Mouse (Mus musculus) monocyte, adult 5-6 weeks (primary cell): ENCODE measurements around the gene Gm6525. TPM values are rescaled to one million over a fixed set of nuclear protein-coding genes. Genes with fewer than 3 reads are reported as not detected.

Experiments
- ATAC-seq: fragments of 153-309, 156-312 bp; replicated peaks from 2 replicates; pipeline ENCODE4 v1.8.0; 2017; ENCODE audit warnings: mild to moderate bottlenecking; ENCODE audit not compliant: low TSS enrichment, insufficient number of reproducible peaks, severe bottlenecking, poor library complexity, low FRiP score
- total RNA-seq: library from RNA; stranded (forward); fragments of 200-1000, 200-491, 200-594 nt; gene quantifications from 3 replicates; pipeline ENCODE4 v1.2.3, GENCODE M21; 2017

The Gm6525 gene
- total RNA-seq, 1 experiment from 2014 or later = not detected

DNA sequence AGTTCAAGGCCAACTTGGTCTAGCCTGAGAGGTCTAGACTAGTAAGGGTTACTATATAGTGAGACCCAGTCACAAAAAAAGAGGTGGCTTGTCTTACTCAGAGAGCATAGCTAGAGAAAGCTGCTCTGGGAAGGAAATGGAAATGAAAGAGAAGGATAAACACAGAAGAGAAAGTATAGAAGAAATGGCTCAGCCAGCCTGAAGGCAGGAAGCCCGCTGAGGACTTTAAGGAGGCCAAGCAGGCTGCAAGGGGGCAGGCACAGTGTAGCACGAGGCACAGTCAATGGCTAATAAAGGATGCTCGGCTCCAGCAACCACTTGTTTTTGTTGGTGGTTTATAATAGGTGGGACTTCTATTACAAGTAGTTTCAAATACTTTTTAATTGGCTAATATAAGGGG lies 32.2 kb downstream of the Gm6525 start:
- no peak for ATAC-seq

DNA sequence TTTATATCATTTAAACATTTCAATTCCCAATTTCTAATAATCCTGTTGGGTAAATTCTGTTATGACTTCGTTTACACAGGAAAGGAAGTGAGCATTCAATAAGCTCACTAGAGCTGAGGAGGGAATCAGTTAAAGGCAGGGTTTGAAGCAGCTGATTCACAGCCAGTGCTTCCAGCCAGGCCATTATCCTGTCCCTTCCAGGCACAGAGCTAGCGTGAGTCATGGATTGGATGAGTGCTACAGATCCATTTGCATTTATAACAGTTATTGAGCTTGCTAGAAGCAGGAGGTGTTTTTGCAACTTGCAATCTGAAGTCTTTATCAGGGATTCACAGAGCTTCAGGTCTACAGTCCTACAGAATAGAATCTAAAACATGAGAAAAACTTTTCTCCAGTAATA lies 33.5 kb downstream of the Gm6525 start:
- no peak for ATAC-seq

DNA sequence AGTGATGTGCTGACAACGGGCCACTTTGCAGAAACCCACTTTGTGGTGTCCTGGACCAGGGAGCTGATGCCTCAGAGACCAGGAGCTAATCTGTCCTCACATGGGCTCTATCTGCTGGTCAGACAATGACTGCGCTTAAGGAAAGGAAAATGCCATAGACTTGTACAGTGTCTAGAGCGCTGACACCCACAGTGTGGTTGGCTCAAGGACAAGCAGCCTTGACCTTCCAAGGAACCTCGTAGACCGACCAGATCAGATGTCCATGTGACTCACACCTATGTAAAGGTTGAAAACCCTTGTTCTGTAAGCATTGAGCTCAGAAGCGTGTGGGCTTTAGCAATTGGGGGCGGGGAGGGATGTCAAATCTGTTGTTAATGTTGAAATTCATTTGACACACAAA lies 34.6 kb downstream of the Gm6525 start:
- no peak for ATAC-seq

DNA sequence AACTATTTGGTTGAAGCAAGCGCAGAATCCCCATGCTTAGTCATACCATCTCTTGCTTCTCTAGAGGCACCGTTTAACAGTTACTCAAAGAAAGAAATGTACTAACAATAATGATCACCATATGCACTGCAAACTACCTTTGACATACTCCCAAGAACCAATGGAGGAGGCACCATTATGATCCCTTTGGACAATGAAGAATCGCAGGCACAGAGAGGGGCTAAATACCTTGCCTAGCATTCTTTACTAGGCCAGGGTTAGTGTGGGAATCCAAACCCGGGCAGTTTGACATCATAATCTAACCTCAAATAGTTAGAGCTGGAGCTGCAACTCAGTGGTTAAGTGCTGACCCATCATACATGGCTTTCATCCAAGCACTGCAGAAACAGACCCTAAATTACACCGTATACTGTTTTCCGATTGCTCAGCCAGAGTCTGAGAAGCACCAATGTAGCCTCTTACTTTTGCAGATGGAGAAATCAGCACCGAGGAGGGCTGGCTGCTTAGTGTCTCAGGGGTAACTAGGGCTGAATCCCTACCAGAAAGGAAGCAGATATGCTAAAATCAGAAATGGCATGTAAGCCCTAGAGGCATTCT lies 35.1 kb downstream of the Gm6525 start:
- ATAC-seq = no peak

DNA sequence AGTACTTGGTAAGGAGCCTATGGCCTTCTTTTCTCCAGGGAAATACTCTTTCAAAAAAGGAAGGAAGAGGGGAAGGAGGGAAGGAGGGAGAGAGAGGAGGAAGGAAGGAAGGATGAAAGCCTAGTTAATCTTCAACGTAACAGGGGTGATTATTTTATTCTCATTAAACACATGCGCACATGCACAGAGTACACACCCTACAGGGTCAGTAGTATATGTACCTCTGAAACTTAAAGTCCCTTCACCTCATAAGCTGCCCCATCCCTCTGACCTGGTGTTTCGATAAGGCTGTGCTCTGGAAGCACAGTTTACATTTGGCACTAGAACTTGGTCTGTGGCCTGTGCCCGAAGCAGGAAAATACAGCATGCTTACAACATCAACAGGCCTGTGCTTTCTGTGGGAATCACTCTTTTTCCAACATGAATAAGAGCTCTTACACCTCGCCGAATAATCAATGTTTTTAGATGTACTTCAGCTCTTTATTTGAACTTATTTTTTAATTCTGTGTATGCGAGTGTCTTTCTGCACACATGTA lies 37.5 kb downstream of the Gm6525 start:
- no peak for ATAC-seq

DNA sequence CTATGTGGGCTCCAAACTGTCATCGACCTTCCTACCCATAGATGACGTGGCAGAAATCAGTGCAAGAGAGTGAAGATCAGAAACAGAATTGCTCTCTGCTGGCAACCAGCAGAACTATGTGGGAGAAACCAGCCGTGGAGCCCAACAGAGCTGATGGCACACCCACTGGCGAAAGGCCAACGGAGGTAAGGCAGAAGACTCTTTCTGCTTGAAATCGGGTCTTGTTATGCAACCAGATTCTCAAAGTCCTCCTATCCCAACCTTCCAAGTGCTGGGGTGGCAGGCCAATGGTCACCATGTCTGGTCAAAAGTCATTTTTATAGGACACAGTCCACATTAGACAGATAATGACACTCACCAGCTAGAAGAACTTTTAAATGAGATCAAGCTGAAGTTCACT lies 40.6 kb downstream of the Gm6525 start:
- ATAC-seq = no peak

DNA sequence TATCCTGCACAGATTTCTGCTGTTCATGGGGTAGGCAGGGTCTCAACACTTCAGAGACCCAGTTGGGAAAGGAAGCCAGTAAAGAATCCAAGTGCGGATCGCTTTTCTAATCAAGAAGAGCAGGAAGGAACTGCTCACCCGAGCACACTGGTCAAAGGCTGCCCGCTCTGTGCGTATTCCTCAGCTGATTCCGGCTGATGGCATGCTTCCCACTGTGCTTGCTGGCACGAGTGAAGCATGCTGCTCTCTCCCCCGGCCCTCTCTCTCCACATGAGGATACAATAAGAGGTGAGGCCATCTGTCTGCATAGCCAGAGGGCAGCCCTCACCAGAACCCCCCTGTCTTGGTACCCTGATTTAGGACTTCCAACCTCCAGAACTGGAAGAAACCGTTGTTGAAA lies 41.3 kb downstream of the Gm6525 start:
- no peak for ATAC-seq

DNA sequence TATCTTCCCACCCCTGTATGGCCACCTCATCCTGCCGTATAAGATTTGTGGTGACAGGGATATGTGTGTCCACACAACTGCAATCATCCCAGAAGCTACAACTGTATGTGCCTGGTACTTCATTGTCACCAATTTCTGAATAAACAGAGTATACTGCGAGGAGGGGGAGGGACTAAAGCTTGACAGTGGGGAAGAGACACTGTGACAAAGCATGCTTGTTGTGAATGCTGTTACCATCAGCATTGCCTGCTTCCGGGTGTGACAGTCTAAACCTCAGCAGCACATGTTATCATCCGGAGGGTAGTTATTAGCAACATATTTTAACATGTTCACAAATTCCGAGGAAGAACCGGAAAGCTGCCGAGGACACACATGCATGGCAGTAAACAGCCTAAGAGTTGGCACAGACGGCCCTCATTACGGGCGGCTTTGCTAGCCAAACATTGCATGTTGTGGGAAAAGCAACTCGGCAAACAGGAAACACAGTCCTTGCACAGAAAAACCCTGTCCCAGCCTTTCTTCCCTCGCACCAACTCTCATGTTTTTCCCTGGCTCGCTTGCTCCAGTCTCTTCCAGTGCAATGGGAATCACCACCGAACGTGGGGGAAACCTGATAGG lies 41.9 kb downstream of the Gm6525 start:
- ATAC-seq = no peak

DNA sequence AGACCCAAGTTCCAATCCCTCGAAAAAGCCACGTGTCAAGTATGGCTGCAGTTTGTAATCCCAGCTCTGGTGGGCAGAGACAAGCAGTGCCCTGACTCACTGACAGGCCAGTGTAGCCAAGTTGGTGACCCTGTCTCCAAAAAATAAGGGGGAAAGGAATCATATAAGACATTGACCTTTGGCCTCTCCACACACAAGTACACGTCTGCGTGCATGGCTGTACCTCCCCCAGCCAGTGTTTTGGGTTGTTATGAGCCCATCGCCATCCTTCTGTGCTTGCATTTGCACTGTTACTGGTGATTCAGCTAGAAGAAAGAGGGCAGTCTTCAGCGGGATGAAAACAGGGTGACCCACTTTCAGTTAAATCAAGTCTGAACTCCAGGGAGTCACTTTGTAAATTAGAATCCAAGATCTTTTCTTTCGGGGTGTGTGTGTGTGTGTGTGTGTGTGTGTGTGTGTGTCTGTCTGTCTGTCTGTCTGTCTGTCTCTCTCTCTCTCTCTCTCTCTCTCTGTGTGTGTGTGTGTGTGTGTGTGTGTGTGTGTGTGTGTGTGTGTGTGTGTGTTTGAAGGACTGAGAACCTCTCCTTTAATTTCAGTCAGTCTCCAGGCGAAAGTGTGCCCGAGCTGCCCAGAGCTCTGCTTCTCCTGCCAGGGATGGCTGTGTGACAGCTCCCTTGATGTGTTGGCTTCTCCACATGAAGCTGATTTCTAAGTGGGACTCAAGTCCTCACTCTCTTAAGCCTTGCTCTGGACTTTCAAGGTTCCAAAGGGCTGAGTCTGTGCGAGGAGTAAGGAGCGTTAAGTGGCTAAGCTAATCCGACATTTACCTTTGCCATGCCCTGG lies 43.4 kb downstream of the Gm6525 start:
- no peak for ATAC-seq

DNA sequence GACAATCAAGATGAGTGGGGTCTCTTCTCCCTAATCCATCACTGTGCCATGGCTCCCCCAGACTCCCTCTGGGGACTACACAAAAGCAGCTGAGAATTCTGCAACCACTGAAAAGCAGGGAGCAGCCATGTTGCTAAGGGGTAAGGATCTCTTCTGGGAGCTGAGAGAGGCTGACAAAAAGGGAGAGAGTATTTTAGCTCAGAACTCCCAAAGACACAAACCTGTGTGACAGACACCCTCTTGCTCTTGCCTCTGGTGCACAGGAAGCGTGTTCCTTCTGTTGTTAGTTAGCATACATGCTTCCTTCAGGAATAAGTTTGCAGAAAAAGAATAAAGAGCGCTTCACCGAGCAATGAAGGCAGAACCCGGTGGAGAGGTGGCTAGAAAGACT lies 44.1 kb downstream of the Gm6525 start:
- ATAC-seq = no peak

DNA sequence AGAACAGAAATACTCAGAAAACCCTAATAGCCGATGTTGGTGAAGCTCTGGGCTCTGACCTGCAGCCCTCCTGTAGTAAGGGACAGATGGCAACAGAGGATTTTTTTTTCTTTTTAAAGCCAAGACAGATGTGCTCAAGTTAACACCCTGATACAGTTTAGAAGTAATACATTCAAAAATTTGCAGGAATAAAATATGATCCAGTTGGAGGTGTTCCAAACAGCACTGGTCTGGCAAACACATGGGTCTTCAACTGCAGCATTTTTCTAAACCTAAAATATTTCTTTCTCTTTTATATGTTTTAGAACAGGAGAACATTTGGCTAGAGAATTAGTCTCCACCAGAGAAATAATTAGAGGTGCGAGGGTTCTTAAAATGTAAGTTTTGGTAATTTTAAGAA lies 44.6 kb downstream of the Gm6525 start:
- ATAC-seq = no peak

DNA sequence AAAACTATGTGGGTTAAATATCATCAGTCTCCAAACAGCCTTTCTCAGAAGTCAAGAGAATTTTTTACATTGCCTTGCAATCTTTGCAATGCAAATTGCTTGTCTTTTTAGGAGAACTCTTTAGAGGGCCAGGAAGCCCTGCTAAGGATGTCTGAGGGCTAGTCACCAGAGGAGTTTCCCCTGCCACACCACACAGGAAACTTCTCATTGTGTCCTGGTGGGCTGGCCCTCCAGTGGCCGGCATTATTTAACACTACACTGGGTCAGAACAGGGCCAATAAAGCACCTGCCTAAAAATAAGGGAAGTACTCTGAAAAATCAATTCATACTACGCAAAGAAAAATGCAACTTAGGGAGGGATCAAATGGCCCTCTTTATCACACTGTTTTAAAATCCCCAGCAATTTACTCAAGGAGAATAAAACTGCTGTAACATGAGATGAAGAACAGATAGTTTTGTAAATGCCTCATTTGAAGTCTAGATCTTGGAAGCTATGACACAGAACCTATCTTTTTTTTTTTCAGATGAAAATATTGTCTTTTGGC lies 45.3 kb downstream of the Gm6525 start:
- no peak; the same call in 1 of the 2 replicates for ATAC-seq

DNA sequence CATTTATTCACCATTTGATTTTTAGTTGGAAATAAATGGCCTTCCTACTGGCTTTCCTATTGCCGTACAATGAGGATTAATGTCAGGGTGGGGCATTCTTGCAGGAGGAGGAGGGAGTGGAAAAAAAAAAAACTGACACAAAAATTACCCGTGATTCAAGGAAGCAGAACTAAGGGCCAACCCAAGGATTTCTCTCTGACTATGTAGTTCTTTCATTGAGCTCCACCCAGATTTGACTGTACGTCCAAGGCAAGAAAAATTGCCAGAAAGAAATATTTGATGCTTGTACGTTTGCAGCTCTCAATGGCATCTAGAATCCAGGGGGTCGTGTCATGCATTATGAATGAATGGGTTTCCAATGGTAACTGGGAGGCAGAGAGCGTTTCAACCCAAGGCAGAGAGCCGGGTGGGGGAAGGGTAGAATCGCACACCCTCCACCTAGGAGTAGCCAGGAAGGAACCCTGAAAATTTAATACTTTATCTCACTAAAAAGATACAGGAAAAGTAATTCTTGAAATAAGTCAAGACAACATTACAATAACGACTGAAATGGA lies 45.9 kb downstream of the Gm6525 start:
- no peak for ATAC-seq

DNA sequence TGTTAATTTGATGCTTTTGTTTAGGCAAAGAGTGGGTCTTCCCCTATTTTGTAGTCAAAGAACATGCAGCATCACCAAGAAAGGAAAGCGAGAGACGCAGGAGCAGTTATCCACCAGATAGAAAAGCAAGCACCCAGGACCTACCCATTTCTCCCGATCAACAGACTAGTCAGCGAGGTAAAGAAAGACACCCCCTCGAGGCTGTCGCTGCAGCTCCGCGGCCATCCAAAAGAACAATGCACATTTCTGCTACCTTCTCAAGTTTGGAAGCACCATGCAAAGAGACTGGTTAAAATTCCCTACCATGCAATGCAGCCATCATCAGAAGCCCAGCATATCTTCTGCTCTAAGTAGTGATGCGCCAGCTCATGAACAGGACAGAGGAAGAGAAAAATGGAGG lies 46.4 kb downstream of the Gm6525 start:
- ATAC-seq = no peak

DNA sequence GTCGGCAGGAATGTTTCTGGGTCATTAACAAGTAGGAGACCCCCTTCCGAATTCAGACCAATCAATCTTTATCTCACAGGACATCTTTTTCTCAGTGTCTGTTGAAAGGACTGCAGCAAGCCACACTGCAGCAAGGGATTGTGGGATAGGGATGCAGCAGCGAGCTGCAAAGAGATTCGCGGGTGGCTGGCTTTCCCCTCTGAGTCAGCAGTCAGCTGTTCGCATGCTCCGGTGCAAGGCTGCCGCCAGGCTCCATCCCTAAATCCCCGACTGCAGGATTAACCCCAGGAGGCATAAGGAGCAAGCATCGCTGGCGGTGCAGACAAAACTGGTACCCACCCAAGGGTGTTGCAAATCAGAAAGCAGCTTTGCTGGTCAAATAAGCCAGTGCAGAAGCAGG lies 46.8 kb downstream of the Gm6525 start:
- ATAC-seq = no peak

Other genes with a start within 250 kb of the Gm6525 start
- 41.7 to 63.6 TPM (median 57.3 TPM) in 3 replicates for gene Tmem131l, start 133.9 kb upstream of the Gm6525 start, total RNA-seq
- gene Mnd1, start 18.3 kb upstream of the Gm6525 start, total RNA-seq = 5.8 TPM in 1 of 3 replicates, not detected in the others
- gene Trim2, start 132.8 kb downstream of the Gm6525 start, total RNA-seq = 0.39 TPM in 1 of 3 replicates, not detected in the others